Mouse (Mus musculus): ENCODE measurements around the gene Sik3.

The Sik3 gene

GRCm38 (mm10) chr9:46015831-46016230 is 3.2 kb downstream of the Sik3 start:
- DNase-seq (ENCODE audit: low read depth, low spot score), result no peak

GRCm38 (mm10) chr9:46016417-46016816 is 3.8 kb downstream of the Sik3 start:
- no peak for DNase-seq (ENCODE audit: low read depth, low spot score)

GRCm38 (mm10) chr9:46018316-46018715 is 5.7 kb downstream of the Sik3 start:
- no peak for DNase-seq (ENCODE audit: low read depth, low spot score)

GRCm38 (mm10) chr9:46019975-46020374 is 7.4 kb downstream of the Sik3 start:
- no peak for DNase-seq (ENCODE audit: low read depth, low spot score)

GRCm38 (mm10) chr9:46023591-46023990 is 11.0 kb downstream of the Sik3 start:
- DNase-seq (ENCODE audit: low read depth, low spot score), result no peak

- no peak for DNase-seq (ENCODE audit: low read depth, low spot score)
Observed at GRCm38 (mm10) chr9:46026058-46026849, 13.6 kb downstream of the Sik3 start.

- DNase-seq (ENCODE audit: low read depth, low spot score), result no peak
Observed at GRCm38 (mm10) chr9:46027994-46028393, 15.4 kb downstream of the Sik3 start.

- no peak for DNase-seq (ENCODE audit: low read depth, low spot score)
Observed at GRCm38 (mm10) chr9:46029534-46029933, 16.9 kb downstream of the Sik3 start.

- DNase-seq (ENCODE audit: low read depth, low spot score), result no peak
Observed at GRCm38 (mm10) chr9:46030184-46030583, 17.6 kb downstream of the Sik3 start.

GRCm38 (mm10) chr9:46030968-46031367 is 18.3 kb downstream of the Sik3 start:
- no peak for DNase-seq (ENCODE audit: low read depth, low spot score)

- no peak for DNase-seq (ENCODE audit: low read depth, low spot score)
Observed at GRCm38 (mm10) chr9:46032190-46032589, 19.6 kb downstream of the Sik3 start.

- DNase-seq (ENCODE audit: low read depth, low spot score), result no peak
Observed at GRCm38 (mm10) chr9:46033058-46033457, 20.4 kb downstream of the Sik3 start.

GRCm38 (mm10) chr9:46033862-46034261 is 21.2 kb downstream of the Sik3 start:
- DNase-seq (ENCODE audit: low read depth, low spot score), result no peak

- DNase-seq (ENCODE audit: low read depth, low spot score), result no peak
Observed at GRCm38 (mm10) chr9:46035290-46035871, 22.8 kb downstream of the Sik3 start.

- no peak for DNase-seq (ENCODE audit: low read depth, low spot score)
Observed at GRCm38 (mm10) chr9:46036881-46037280, 24.3 kb downstream of the Sik3 start.

- no peak for DNase-seq (ENCODE audit: low read depth, low spot score)
Observed at GRCm38 (mm10) chr9:46038786-46039185, 26.2 kb downstream of the Sik3 start.

GRCm38 (mm10) chr9:46041186-46041585 is 28.6 kb downstream of the Sik3 start:
- DNase-seq (ENCODE audit: low read depth, low spot score), result no peak

GRCm38 (mm10) chr9:46042387-46042786 is 29.8 kb downstream of the Sik3 start:
- no peak for DNase-seq (ENCODE audit: low read depth, low spot score)

GRCm38 (mm10) chr9:46043626-46044025 is 31.0 kb downstream of the Sik3 start:
- DNase-seq (ENCODE audit: low read depth, low spot score), result no peak

- DNase-seq (ENCODE audit: low read depth, low spot score), result no peak
Observed at GRCm38 (mm10) chr9:46046724-46047517, 34.3 kb downstream of the Sik3 start.

- no peak for DNase-seq (ENCODE audit: low read depth, low spot score)
Observed at GRCm38 (mm10) chr9:46049525-46049924, 36.9 kb downstream of the Sik3 start.

GRCm38 (mm10) chr9:46050203-46050602 is 37.6 kb downstream of the Sik3 start:
- DNase-seq (ENCODE audit: low read depth, low spot score), result no peak

Data from WW6 (cell line).